Mouse (Mus musculus) natural killer cell, adult 2 months (primary cell): ENCODE data around the gene Tfip11.

Source experiments
- DNase-seq, 2 experiments: peaks; one replicate each; pipeline ENCODE4 v3.0.0; 2022; ENCODE audit warnings: low spot score in 2 of 2

The Tfip11 gene

GRCm38 (mm10) chr5:112360077-112360476 lies 33.9 kb downstream of the Tfip11 start:
- no peak for DNase-seq

GRCm38 (mm10) chr5:112364184-112364797 lies 38.1 kb downstream of the Tfip11 start:
- DNase-seq, result no peak

- no peak for DNase-seq
Observed at GRCm38 (mm10) chr5:112366879-112367278, 40.7 kb downstream of the Tfip11 start.

- DNase-seq, result no peak
Observed at GRCm38 (mm10) chr5:112367338-112367737, 41.2 kb downstream of the Tfip11 start.

GRCm38 (mm10) chr5:112367929-112368328 lies 41.8 kb downstream of the Tfip11 start:
- no peak for DNase-seq

- DNase-seq, result no peak
Observed at GRCm38 (mm10) chr5:112368666-112369065, 42.5 kb downstream of the Tfip11 start.

- DNase-seq, result no peak
Observed at GRCm38 (mm10) chr5:112369326-112369725, 43.2 kb downstream of the Tfip11 start.

- no peak for DNase-seq
Observed at GRCm38 (mm10) chr5:112370236-112370813, 44.2 kb downstream of the Tfip11 start.

GRCm38 (mm10) chr5:112371933-112372332 lies 45.8 kb downstream of the Tfip11 start:
- no peak for DNase-seq

- DNase-seq, result no peak
Observed at GRCm38 (mm10) chr5:112376111-112376510, 50.0 kb downstream of the Tfip11 start.

GRCm38 (mm10) chr5:112377380-112377779 lies 51.2 kb downstream of the Tfip11 start:
- DNase-seq, result no peak

- DNase-seq, result no peak
Observed at GRCm38 (mm10) chr5:112378716-112379115, 52.6 kb downstream of the Tfip11 start.

- no peak for DNase-seq
Observed at GRCm38 (mm10) chr5:112381154-112381553, 55.0 kb downstream of the Tfip11 start.

GRCm38 (mm10) chr5:112382042-112382441 lies 55.9 kb downstream of the Tfip11 start:
- no peak for DNase-seq

GRCm38 (mm10) chr5:112382641-112383330 lies 56.6 kb downstream of the Tfip11 start:
- DNase-seq, result no peak

GRCm38 (mm10) chr5:112384805-112385472 lies 58.8 kb downstream of the Tfip11 start:
- DNase-seq, result peak; percentile 53 to 62

- DNase-seq, result no peak
Observed at GRCm38 (mm10) chr5:112385973-112386372, 59.8 kb downstream of the Tfip11 start.
